Mouse (Mus musculus) heart, adult 2 months (tissue): ENCODE results near the gene Atg101.

ENCODE experiments used
- CTCF ChIP-seq: fragments of 200-600 bp; IDR thresholded peaks from 2 replicates; pipeline ENCODE4 v1.8.1; 2022; ENCODE audit warnings: antibody characterized with exemption, mild to moderate bottlenecking, moderate library complexity
- EP300 ChIP-seq: fragments of 200-500 bp; IDR thresholded peaks from 2 replicates; pipeline ENCODE4 v1.6.1; 2011; ENCODE audit warnings: low read depth, low read length, control low read depth; ENCODE audit not compliant: insufficient read depth
- POLR2A ChIP-seq: fragments of 200-500 bp; IDR thresholded peaks from 2 replicates; pipeline ENCODE4 v1.6.1; 2011; ENCODE audit warnings: mild to moderate bottlenecking, low read depth, low read length, control low read depth; ENCODE audit not compliant: insufficient read depth

DNA sequence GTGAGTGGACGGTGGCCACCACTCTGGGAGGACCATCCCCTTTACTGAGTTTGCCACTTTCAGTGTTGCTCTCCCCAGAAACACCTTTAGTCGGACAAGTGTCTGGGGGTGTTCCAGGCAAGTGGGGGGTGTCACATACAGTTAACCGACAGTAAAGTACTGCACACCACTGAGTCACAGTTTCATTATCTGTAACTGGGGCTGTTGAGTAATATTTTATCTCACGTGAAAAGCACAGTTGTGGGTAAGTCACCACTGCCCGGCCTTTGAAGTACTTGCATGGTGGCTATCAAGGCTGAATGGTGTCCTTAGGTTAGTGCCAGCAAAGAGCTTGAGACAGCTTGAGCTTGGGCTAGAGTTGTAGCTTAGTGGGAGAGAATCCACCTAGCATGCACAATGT lies 1.6 kb upstream of the Atg101 start:
- no peak for TF ChIP-seq CTCF
- no peak for TF ChIP-seq EP300
- TF ChIP-seq POLR2A = no peak
